Mouse (Mus musculus) forebrain, postnatal 0 days (tissue): ENCODE measurements at regions not wholly inside any gene's neighbourhood (a gene's known extent, or its start where the extent isn't known, plus 50 kb on each side); places are given as distances from the start of the nearest gene placed in this dataset.

Experiments
- ATAC-seq: fragments of 200-750 bp; cut with Nextera tagmentation; 2 replicates; pipeline ENCODE4 v1.8.0; 2017; ENCODE audit warnings: mild to moderate bottlenecking, moderate library complexity
- DNase-seq: peaks from one replicate; pipeline ENCODE4 v3.0.0-alpha.2; 2015
- H3K27ac ChIP-seq: fragments of 300-500 bp; sonication (generic); 2 replicates; pipeline ENCODE4 v1.5.1; 2014; ENCODE audit warnings: low read depth, mild to moderate bottlenecking, antibody characterized with exemption, low read length, moderate library complexity, mixed read lengths
- H3K27me3 ChIP-seq: fragments of 300-500 bp; sonication (generic); 2 replicates; pipeline ENCODE4 v1.6.1; 2014; ENCODE audit warnings: mild to moderate bottlenecking, low read length, mixed read lengths; ENCODE audit not compliant: insufficient read depth
- H3K36me3 ChIP-seq: fragments of 300-500 bp; sonication (generic); 2 replicates; pipeline ENCODE4 v1.6.1; 2014; ENCODE audit warnings: mild to moderate bottlenecking, moderate library complexity; ENCODE audit not compliant: insufficient read depth
- H3K4me1 ChIP-seq: fragments of 300-500 bp; sonication (generic); 2 replicates; pipeline ENCODE4 v1.6.1; 2014; ENCODE audit warnings: antibody characterized with exemption; ENCODE audit not compliant: insufficient read depth
- H3K4me2 ChIP-seq: fragments of 300-500 bp; sonication (generic); 2 replicates; pipeline ENCODE4 v1.6.1; 2014; ENCODE audit warnings: low read depth, mild to moderate bottlenecking, moderate library complexity
- H3K4me3 ChIP-seq: fragments of 300-500 bp; sonication (generic); 2 replicates; pipeline ENCODE4 v1.5.1; 2014; ENCODE audit warnings: low read depth, low read length, mixed read lengths
- H3K9ac ChIP-seq: fragments of 300-500 bp; sonication (generic); 2 replicates; pipeline ENCODE4 v1.6.1; 2014; ENCODE audit warnings: mild to moderate bottlenecking
- H3K9me3 ChIP-seq: fragments of 300-500 bp; sonication (generic); 2 replicates; pipeline ENCODE4 v1.6.1; 2016; ENCODE audit warnings: low read length
- CTCF ChIP-seq: sonication (generic); IDR thresholded peaks from 2 replicates; pipeline ENCODE4 v1.5.1; 2016; ENCODE audit warnings: antibody characterized with exemption, control low read depth, low read depth
- WGBS: fragments of 180-500 bp; shearing (Covaris S2); extraction: QIAGEN DNeasy Blood & Tissue Kit; methylation state at CpG from one replicate; pipeline ENCODE4 v1.1.7; 2014; 5-methylcytosine and 5-hydroxymethylcytosine counted together

GRCm38 (mm10) chr3:125338178-125338692 is 65.6 kb upstream of the Ndst4 start:
- ATAC-seq (no peak), DNase-seq (no peak)
- 55% methylated on average over 6 of the region's 6 CpGs for WGBS
- Histone ChIP-seq H3K4me1 (no peaks in the 10 kb centered on the region), H3K27ac (no peak overlapping the region), H3K4me2 (no peak overlapping the region), H3K9ac (no peak overlapping the region), H3K4me3 (no peak overlapping the region), H3K9me3 (no peaks in the 10 kb centered on the region), H3K36me3 (no peaks in the 10 kb centered on the region), H3K27me3 (no peaks in the 10 kb centered on the region)
- TF ChIP-seq CTCF, result no peak
